Mouse (Mus musculus): ENCODE results near the gene Hist1h2ah. TPM values are rescaled to one million over a fixed set of nuclear protein-coding genes. Genes with fewer than 3 reads are reported as not detected.

Gene Hist1h2ah
- 10 to 100 TPM in 1 of 2 experiments, 1 to 10 TPM in 1; 5.3 to 10.8 TPM for polyA plus RNA-seq (2012; fragmentation: generic; extraction: Trizol)

GRCm38 (mm10) chr13:22035267-22036148 lies at the start of gene Hist1h2ah, which contains the start of gene Hist1h2bk:
Hist1h2ah (minus strand) TSS chr13:22035568.
Hist1h2bk (plus strand) TSS chr13:22035870.

GRCm38 (mm10) chr13:22084140-22084539 lies 48.8 kb upstream of the Hist1h2ah start, which contains the start of gene Vmn1r188:
Vmn1r188 (plus strand) TSS chr13:22084440.

DNA sequence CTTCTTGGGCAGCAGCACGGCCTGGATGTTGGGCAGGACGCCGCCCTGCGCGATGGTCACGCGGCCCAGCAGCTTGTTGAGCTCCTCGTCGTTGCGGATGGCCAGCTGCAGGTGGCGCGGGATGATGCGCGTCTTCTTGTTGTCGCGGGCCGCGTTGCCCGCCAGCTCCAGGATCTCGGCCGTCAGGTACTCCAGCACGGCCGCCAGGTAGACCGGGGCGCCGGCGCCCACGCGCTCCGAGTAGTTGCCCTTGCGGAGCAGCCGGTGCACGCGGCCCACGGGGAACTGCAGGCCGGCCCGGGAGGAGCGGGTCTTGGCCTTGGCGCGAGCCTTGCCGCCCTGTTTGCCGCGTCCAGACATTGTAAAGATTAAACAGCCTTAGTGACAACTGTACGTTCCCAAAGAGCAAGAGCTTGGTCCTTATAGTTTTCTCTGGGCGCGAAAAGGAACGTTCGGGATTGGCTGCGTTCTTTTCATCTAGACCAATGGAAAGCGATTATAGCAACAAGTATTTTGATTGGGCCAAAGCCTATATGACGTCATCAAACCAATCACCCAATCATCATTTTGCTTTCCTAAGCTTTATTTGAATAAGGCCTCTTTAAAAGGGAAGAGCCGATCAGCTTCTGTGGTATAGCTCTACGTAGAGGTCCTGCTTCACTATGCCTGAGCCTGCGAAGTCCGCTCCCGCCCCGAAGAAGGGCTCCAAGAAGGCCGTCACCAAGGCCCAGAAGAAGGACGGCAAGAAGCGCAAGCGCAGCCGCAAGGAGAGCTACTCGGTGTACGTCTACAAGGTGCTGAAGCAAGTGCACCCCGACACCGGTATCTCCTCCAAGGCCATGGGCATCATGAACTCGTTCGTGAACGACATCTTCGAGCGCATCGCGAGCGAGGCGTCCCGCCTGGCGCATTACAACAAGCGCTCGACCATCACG lies 7.5 kb upstream of the Hist1h2ah start, which contains the start of the genes Hist1h2ag and Hist1h2bj:
Hist1h2ag (minus strand) TSS at position 377 of the 935 bp plus-strand sequence.
Hist1h2bj (plus strand) TSS at position 647 of the 935 bp plus-strand sequence.

GRCm38 (mm10) chr13:22041142-22041536 lies 5.8 kb upstream of the Hist1h2ah start, which contains the start of gene Hist1h4i:
Hist1h4i (minus strand) TSS chr13:22041362.

DNA sequence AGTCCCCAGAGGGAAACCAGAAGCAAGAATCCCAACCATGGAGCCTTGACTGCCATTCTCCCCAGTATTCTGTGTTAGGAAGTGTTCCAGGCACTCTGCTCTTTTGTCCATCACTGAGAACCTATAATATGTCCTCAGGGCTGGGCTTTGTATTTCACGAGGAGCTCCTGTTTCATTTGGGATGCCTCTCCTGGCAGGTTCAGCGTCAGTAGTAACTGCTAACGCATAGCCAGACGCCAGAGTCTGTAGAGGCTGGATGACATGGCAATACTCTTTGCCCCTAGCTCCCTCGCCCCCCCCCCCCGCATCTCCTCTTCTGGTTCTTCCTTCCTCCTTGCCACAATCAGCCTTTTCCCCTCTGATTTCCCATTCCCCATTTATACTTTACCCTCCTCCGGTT lies 25.7 kb downstream of the Hist1h2ah start, which contains the start of gene Prss16:
Prss16 (minus strand) TSS at position 101 of the 400 bp plus-strand sequence.

Other genes starting within 250 kb of the Hist1h2ah start
- gene Hist1h2an, start 248.3 kb downstream of the Hist1h2ah start, polyA plus RNA-seq (2012; fragmentation: generic; extraction: Trizol), result 10 to 100 TPM; 13.8 to 30.2 TPM
- gene Hist1h2bp, start 248.1 kb downstream of the Hist1h2ah start, polyA plus RNA-seq (2012; fragmentation: generic; extraction: Trizol), result 10 to 100 TPM in 1 of 2 experiments, 1 to 10 TPM in 1; 1.7 to 17.1 TPM
- gene Hist1h2bq, start 225.4 kb downstream of the Hist1h2ah start, polyA plus RNA-seq (2012; fragmentation: generic; extraction: Trizol), result 10 to 100 TPM; 10.6 to 41.1 TPM
- 1 to 10 TPM in 1 of 2 experiments, under 1 TPM in 1; 0.84 to 2.2 TPM for gene Hist1h2ao, start 225.1 kb downstream of the Hist1h2ah start, polyA plus RNA-seq (2012; fragmentation: generic; extraction: Trizol)
- 1 to 10 TPM in 1 of 2 experiments, not detected in 1; 2.9 TPM for gene Hist1h4m, start 223.8 kb downstream of the Hist1h2ah start, polyA plus RNA-seq (2012; fragmentation: generic; extraction: Trizol)
- 10 to 100 TPM; 21.2 to 62.8 TPM for gene Hist1h4n, start 203.4 kb downstream of the Hist1h2ah start, polyA plus RNA-seq (2012; fragmentation: generic; extraction: Trizol)
- gene Hist1h2ap, start 202.1 kb downstream of the Hist1h2ah start, polyA plus RNA-seq (2012; fragmentation: generic; extraction: Trizol), result 1,000 to 10,000 TPM in 1 of 2 experiments, 100 to 1,000 TPM in 1; 1,000 to 8,126 TPM
- gene Hist1h2br, start 201.8 kb downstream of the Hist1h2ah start, polyA plus RNA-seq (2012; fragmentation: generic; extraction: Trizol), result 10 to 100 TPM in 1 of 2 experiments, 1 to 10 TPM in 1; 8.9 to 41.0 TPM
- gene Zfp184, start 90.5 kb downstream of the Hist1h2ah start, polyA plus RNA-seq (2012; fragmentation: generic; extraction: Trizol), result 1 to 10 TPM in 1 of 2 experiments, under 1 TPM in 1; 0.04 to 2.1 TPM
- not detected for gene Pom121l2, start 54.4 kb downstream of the Hist1h2ah start, polyA plus RNA-seq (2012; fragmentation: generic; extraction: Trizol)
- gene Prss16, start 25.8 kb downstream of the Hist1h2ah start, polyA plus RNA-seq (2012; fragmentation: generic; extraction: Trizol), result 1 to 10 TPM; 1.1 to 3.2 TPM
- gene Hist1h2bk, start 302 bp upstream of the Hist1h2ah start, polyA plus RNA-seq (2012; fragmentation: generic; extraction: Trizol), result 10 to 100 TPM; 10.6 to 56.7 TPM
- 10 to 100 TPM; 16.9 to 37.5 TPM for gene Hist1h4i, start 5.8 kb upstream of the Hist1h2ah start, polyA plus RNA-seq (2012; fragmentation: generic; extraction: Trizol)
- gene Hist1h2ag, start 7.4 kb upstream of the Hist1h2ah start, polyA plus RNA-seq (2012; fragmentation: generic; extraction: Trizol), result 10 to 100 TPM; 16.6 to 26.8 TPM
- gene Hist1h2bj, start 7.6 kb upstream of the Hist1h2ah start, polyA plus RNA-seq (2012; fragmentation: generic; extraction: Trizol), result 10 to 100 TPM in 1 of 2 experiments, 1 to 10 TPM in 1; 5.0 to 50.5 TPM
- gene Vmn1r188, start 48.9 kb upstream of the Hist1h2ah start, polyA plus RNA-seq (2012; fragmentation: generic; extraction: Trizol), result not detected
- gene Vmn1r189, start 70.3 kb upstream of the Hist1h2ah start, polyA plus RNA-seq (2012; fragmentation: generic; extraction: Trizol), result not detected
- gene Vmn1r191, start 148.4 kb upstream of the Hist1h2ah start, polyA plus RNA-seq (2012; fragmentation: generic; extraction: Trizol), result not detected
- not detected for gene Vmn1r192, start 155.6 kb upstream of the Hist1h2ah start, polyA plus RNA-seq (2012; fragmentation: generic; extraction: Trizol)
- not detected for gene Vmn1r193, start 187.6 kb upstream of the Hist1h2ah start, polyA plus RNA-seq (2012; fragmentation: generic; extraction: Trizol)
- gene Vmn1r194, start 208.6 kb upstream of the Hist1h2ah start, polyA plus RNA-seq (2012; fragmentation: generic; extraction: Trizol), result not detected
- not detected for gene Vmn1r195, start 235.0 kb upstream of the Hist1h2ah start, polyA plus RNA-seq (2012; fragmentation: generic; extraction: Trizol)